Comparison of ENCODE assay signal across 22 mouse cellular contexts in the genomic region with DNA sequence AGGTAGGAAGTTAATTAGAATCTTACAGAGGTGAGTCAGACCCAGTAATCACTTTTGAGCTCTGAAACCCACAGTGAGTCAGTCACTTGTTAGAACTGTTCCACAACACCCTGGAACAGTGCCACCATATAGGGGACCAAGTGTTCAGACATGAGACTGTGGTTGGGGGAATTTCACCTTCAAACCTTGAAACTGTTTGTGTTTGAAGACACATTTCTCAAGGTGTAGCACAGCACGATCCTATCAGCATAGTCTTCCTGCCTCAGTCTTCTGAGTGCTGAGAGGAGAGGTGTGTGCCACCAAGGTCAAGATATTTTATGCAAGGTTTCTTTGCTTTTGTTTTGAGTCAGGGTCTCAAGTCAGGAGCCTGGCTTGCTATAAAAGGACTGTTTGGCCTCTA. TPM values are rescaled to one million over a fixed set of nuclear protein-coding genes. Genes with fewer than 3 reads are reported as not detected.
DNase-seq lines count a peak whose midpoint lies in the region; ATAC-seq and TF ChIP-seq lines count a peak whose summit lies in the region.
"Not testable (repeated sequence)": the region's sequence is repeated elsewhere in the genome, so short reads cannot be mapped to it uniquely, and the experiment has no call there.
"Had no signal": no experiment of that assay in that cellular context is flagged by ENCODE, and none has a peak within 500 bp of the region (broad histone marks: within the 10 kb centered on the region; RNA-seq: fewer than 3 reads in every experiment).

No protein-coding gene starts in this region.

- TF ChIP-seq RAD21 in CH12.LX (IDR thresholded peaks at IDR 0.05; ENCODE audit: low read depth, low read length), result not testable (repeated sequence)

- TF ChIP-seq EP300 in CH12.LX (IDR thresholded peaks at IDR 0.05; ENCODE audit: low read length); lung, postnatal 0 days (IDR thresholded peaks at IDR 0.05): not testable (repeated sequence)

- peak overlapping the region; percentile 87 for H3K27ac ChIP-seq in CH12.LX (ENCODE audit: insufficient read depth, low read depth)
- not testable (repeated sequence) for H3K27ac ChIP-seq in lung, postnatal 0 days (ENCODE audit: low read length)

- peak; percentile 45 for DNase-seq in 416B (ENCODE audit: low read depth)
- DNase-seq in CD4-positive, CD25-positive, alpha-beta regulatory T cell, adult 2 months (ENCODE audit: low read depth, low spot score), result peak; percentile 72
- DNase-seq in CH12.LX (ENCODE audit: extremely low read depth), result peak; percentile 56
- peak; percentile 23 for DNase-seq in R1 (ENCODE audit: low read depth, low spot score)
- DNase-seq in ZHBTc4 (ENCODE audit: low read depth, low spot score), result peak; percentile 4
- DNase-seq in induced T-regulatory cell, adult 2 months (ENCODE audit: low read depth), result peak; percentile 79
- peak; percentile 12 for DNase-seq in lung, postnatal 0 days (ENCODE audit: low spot score)
- peak; percentile 31 to 32 for DNase-seq in natural killer cell, adult 2 months (ENCODE audit: low spot score in 2 of 2)

- H3K36me3 ChIP-seq in CH12.LX (replicated peaks in 1 of 2; ENCODE audit: control insufficient read depth in 1 of 2, insufficient read depth in 1 of 2, low read length in 1 of 2); lung, postnatal 0 days (ENCODE audit: insufficient read depth, low read length): not testable (repeated sequence)

- WGBS in lung, postnatal 0 days, result 64% methylated on average over 1 of the region's 1 CpGs

- TF ChIP-seq CTCF in CH12.LX (conservative IDR thresholded peaks at IDR 0.05 in 1 of 2, IDR thresholded peaks at IDR 0.05 in 1 of 2; ENCODE audit: low read depth in 2 of 2, low read length in 2 of 2); lung, postnatal 0 days (IDR thresholded peaks at IDR 0.05): not testable (repeated sequence)

- H3K9me3 ChIP-seq in CH12.LX (replicated peaks; ENCODE audit: low read length); lung, postnatal 0 days (ENCODE audit: low read length): not testable (repeated sequence)

- H3K4me3 ChIP-seq in CH12.LX (replicated peaks in 1 of 3; ENCODE audit: low read depth in 2 of 3, low read length in 2 of 3, poor library complexity in 1 of 3); lung, postnatal 0 days (ENCODE audit: low read depth, low read length): not testable (repeated sequence)

- in situ Hi-C loops in CH12.LX (cut with MboI; ENCODE audit: low pct_ligation_motif_present, low pct_unique_long_range_greater_than_20kb, low sequenced_read_pairs), result not testable (repeated sequence)

- H3K9ac ChIP-seq in CH12.LX (ENCODE audit: insufficient read depth, low read depth); lung, postnatal 0 days (replicated peaks; ENCODE audit: low read depth): not testable (repeated sequence)

- dilution Hi-C loops in CH12.LX (cut with MboI; ENCODE audit: extremely low pct_ligation_motif_present, extremely low pct_unique_long_range_greater_than_20kb, low sequenced_read_pairs), result not testable (repeated sequence)

- H3K4me1 ChIP-seq in CH12.LX (ENCODE audit: control insufficient read depth in 1 of 2, insufficient read depth in 2 of 2); lung, postnatal 0 days (ENCODE audit: insufficient read depth, low read depth, low read length): not testable (repeated sequence)

- H3K27me3 ChIP-seq in CH12.LX (replicated peaks); lung, postnatal 0 days (replicated peaks; ENCODE audit: insufficient read depth, low read length): not testable (repeated sequence)

- TF ChIP-seq POLR2A in CH12.LX (IDR thresholded peaks at IDR 0.05; ENCODE audit: low read depth, low read length), result 0 out of 2 replicates have a peak, but pooled peaks have one; percentile 17

- peaks cover 21% of the 10 kb centered on the region for H3K79me2 ChIP-seq in CH12.LX (replicated peaks; ENCODE audit: control insufficient read depth, extremely low read depth, insufficient read depth, poor library complexity, severe bottlenecking)

- ATAC-seq in lung, postnatal 0 days, result not testable (repeated sequence)

- H3K4me2 ChIP-seq in CH12.LX (ENCODE audit: insufficient read depth, low read depth, poor library complexity, severe bottlenecking), result peak overlapping the region; percentile 68
- not testable (repeated sequence) for H3K4me2 ChIP-seq in lung, postnatal 0 days (replicated peaks; ENCODE audit: low read depth, low read length)

TF ChIP-seq in CH12.LX, 34 proteins besides CTCF, POLR2A, EP300 and RAD21:
- TF ChIP-seq BHLHE40 (IDR thresholded peaks at IDR 0.05; ENCODE audit: low read depth, low read length), result peak; percentile 58
- peak; percentile 74 for TF ChIP-seq MEF2A (IDR thresholded peaks at IDR 0.05; ENCODE audit: borderline replicate concordance, low read depth, low read length)
- peak; percentile 75 for TF ChIP-seq IRF4 (IDR thresholded peaks at IDR 0.05; ENCODE audit: low read depth, low read length)
TF ChIP-seq in CH12.LX: peak in this region for 3; not testable (repeated sequence) for 31.

RNA-seq across cellular contexts. Expression of a gene that starts 1.5 kb away (rescaled TPM):
- total RNA-seq in CH12.LX (2012; rRNA removed), result 25.5 and 29.9 TPM in 2 replicates
- 30.5 and 30.9 TPM in 2 replicates for total RNA-seq in CH12.LX (2014; rRNA removed)
- 48.9 and 52.0 TPM in 2 replicates for polyA plus RNA-seq in CH12.LX (2012; ENCODE audit: insufficient read length, low read depth)
- 38.3 and 42.6 TPM in 2 replicates for polyA plus RNA-seq in lung, postnatal 0 days (2015; fragmentation: Nextera tagmentation; extraction: Ambion mirVana)

RNA-seq across cellular contexts. Expression of a gene that starts 9.8 kb away (rescaled TPM):
- total RNA-seq in CH12.LX (2012; rRNA removed), result 3.7 and 4.3 TPM in 2 replicates
- total RNA-seq in CH12.LX (2014; rRNA removed), result 8.5 and 10.9 TPM in 2 replicates
- polyA plus RNA-seq in CH12.LX (2012; ENCODE audit: insufficient read length, low read depth), result 8.6 and 8.9 TPM in 2 replicates
- polyA plus RNA-seq in lung, postnatal 0 days (2015; fragmentation: Nextera tagmentation; extraction: Ambion mirVana), result 3.8 and 4.4 TPM in 2 replicates
- total RNA-seq: adrenal gland, adult 18-20 months; adrenal gland, adult 8-10 months; adrenal gland, postnatal 14 days; adrenal gland, postnatal 36 days; forebrain, postnatal 0 days; gastrocnemius, adult 18-20 months had no signal
- polyA plus RNA-seq: C2C12; cerebellum, adult 2 months; cortical plate, adult 2 months; embryonic facial prominence, embryonic 10.5 days; embryonic facial prominence, embryonic 14.5 days; forebrain, embryonic 13.5 days; G1E; Patski had no signal

RNA-seq across cellular contexts. Expression of a gene that starts 9.9 kb away (rescaled TPM):
- total RNA-seq in CH12.LX (2012; rRNA removed) (260 and 537 TPM in 2 replicates), CH12.LX (2014; rRNA removed) (842 and 913 TPM in 2 replicates)
- 278 and 348 TPM in 2 replicates for polyA plus RNA-seq in CH12.LX (2012; ENCODE audit: insufficient read length, low read depth)
- polyA plus RNA-seq in lung, postnatal 0 days (2015; fragmentation: Nextera tagmentation; extraction: Ambion mirVana), result 54.2 and 55.1 TPM in 2 replicates
- total RNA-seq: G1E; gastrocnemius, adult 18-20 months had no signal
- polyA plus RNA-seq: C2C12; forebrain, embryonic 13.5 days; G1E; Patski had no signal

Comparison
In these comparisons a context has a peak if more than half of its experiments do, and no peak if none do; other contexts are left out.
1. DNase-seq: peak in every context shown above with its lines; median percentile 79 in induced T-regulatory cell, adult 2 months; 72 in CD4-positive, CD25-positive, alpha-beta regulatory T cell, adult 2 months; 56 in CH12.LX; 45 in 416B; 32 in natural killer cell, adult 2 months; 23 in R1; 12 in lung, postnatal 0 days; 4 in ZHBTc4.